Mouse (Mus musculus): ENCODE results near the gene Ppl. TPM values are rescaled to one million over a fixed set of nuclear protein-coding genes. Genes with fewer than 3 reads are reported as not detected.

The Ppl gene
- total RNA-seq, 1 experiment = 4.1 TPM

- TF ChIP-seq ZNF384 (IDR thresholded peaks at IDR 0.05; ENCODE audit: low read depth, low read length) (no peak), MAFK (IDR thresholded peaks at IDR 0.05; ENCODE audit: insufficient read depth, low read depth, low read length) (no peak)
- peaks cover 2 to 3% of the 10 kb centered on the region in 2 experiments; a peak in 1 of 4 replicates for H3K4me1 ChIP-seq (ENCODE audit: control insufficient read depth in 2 of 2, insufficient read depth in 2 of 2, low read length in 2 of 2, poor library complexity in 1 of 2)
- H3K27ac ChIP-seq (ENCODE audit: insufficient read depth, low read depth, low read length, poor library complexity, severe bottlenecking) = no peak overlapping the region
- H3K9me3 ChIP-seq (ENCODE audit: control insufficient read depth, insufficient read depth, low read depth, low read length) = no peaks in the 10 kb centered on the region
- no peak overlapping the region for H3K4me3 ChIP-seq (ENCODE audit: insufficient read depth in 1 of 2, low read depth in 1 of 2, low read length in 2 of 2, poor library complexity in 1 of 2, severe bottlenecking in 1 of 2)
- DNase-seq (ENCODE audit: low read depth, low spot score) = no peak
- in situ Hi-C loops (cut with MboI; ENCODE audit: low sequenced_read_pairs in 2 of 2, unreplicated experiment in 2 of 2) = no loop called here
- no peak overlapping the region for H3K9ac ChIP-seq (ENCODE audit: insufficient read depth, low read depth, low read length, poor library complexity, severe bottlenecking)
- no peaks in the 10 kb centered on the region for H3K36me3 ChIP-seq (ENCODE audit: control insufficient read depth, insufficient read depth, low read length, poor library complexity, severe bottlenecking)
Observed at GRCm38 (mm10) chr16:5130196-5130595, 2.0 kb downstream of the Ppl start.

DNA sequence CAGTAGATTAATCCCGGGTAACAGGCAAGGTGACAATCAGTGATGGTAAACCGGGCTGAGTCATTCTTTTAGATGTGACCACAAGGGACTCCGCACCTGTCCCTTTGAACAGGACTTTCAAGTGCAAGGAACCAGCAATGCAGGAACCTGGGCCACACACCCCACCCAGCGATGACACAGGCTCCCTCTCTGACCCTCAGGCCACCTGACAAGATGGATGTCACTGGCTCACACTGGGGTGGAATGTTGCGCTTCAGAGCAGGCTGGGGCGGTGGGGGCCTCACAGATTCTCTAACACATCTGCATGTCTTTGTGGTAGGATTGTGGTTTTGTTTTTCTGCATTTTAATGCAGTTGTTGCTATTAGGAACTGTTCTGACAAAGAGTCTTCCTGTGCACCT is 8.7 kb downstream of the Ppl start:
- Histone ChIP-seq H3K9me3 (ENCODE audit: control insufficient read depth, insufficient read depth, low read depth, low read length) (no peaks in the 10 kb centered on the region), H3K36me3 (ENCODE audit: control insufficient read depth, insufficient read depth, low read length, poor library complexity, severe bottlenecking) (no peaks in the 10 kb centered on the region), H3K4me1 (ENCODE audit: control insufficient read depth in 2 of 2, insufficient read depth in 2 of 2, low read length in 2 of 2, poor library complexity in 1 of 2) (peaks cover 0 to 4% of the 10 kb centered on the region in 2 experiments; a peak in 1 of 4 replicates), H3K4me3 (ENCODE audit: insufficient read depth in 1 of 2, low read depth in 1 of 2, low read length in 2 of 2, poor library complexity in 1 of 2, severe bottlenecking in 1 of 2) (no peak overlapping the region), H3K27ac (ENCODE audit: insufficient read depth, low read depth, low read length, poor library complexity, severe bottlenecking) (no peak overlapping the region), H3K9ac (ENCODE audit: insufficient read depth, low read depth, low read length, poor library complexity, severe bottlenecking) (no peak overlapping the region)
- in situ Hi-C loops (cut with MboI; ENCODE audit: low sequenced_read_pairs in 2 of 2, unreplicated experiment in 2 of 2) = no loop called here
- TF ChIP-seq MAFK (IDR thresholded peaks at IDR 0.05; ENCODE audit: insufficient read depth, low read depth, low read length) (no peak), HCFC1 (IDR thresholded peaks at IDR 0.05; ENCODE audit: borderline replicate concordance, insufficient read depth, low read length) (no peak), CHD2 (IDR thresholded peaks at IDR 0.05; ENCODE audit: low read depth, low read length) (no peak)
- DNase-seq (ENCODE audit: low read depth, low spot score) = no peak

DNA sequence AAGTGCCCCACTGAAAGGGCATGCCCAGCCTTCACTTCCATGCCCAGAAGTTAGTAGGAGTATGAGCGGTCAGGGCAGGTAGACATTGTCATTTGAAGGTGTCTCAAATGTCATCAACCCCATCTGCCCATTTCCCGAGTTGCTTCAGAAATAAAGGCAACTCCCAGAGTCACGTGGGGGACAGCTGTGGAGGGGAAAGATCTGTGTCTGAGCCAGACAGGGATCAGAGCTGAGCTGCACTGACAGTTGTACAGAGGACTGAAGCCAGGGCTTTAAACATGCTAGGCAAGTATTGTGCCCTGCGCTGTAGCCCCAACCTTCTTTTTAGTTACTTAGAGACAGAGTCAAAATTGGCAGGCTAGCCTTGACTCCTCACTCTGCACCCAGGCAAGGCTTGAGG is 12.4 kb downstream of the Ppl start:
- Histone ChIP-seq H3K27ac (ENCODE audit: insufficient read depth, low read depth, low read length, poor library complexity, severe bottlenecking) (no peak overlapping the region), H3K9ac (ENCODE audit: insufficient read depth, low read depth, low read length, poor library complexity, severe bottlenecking) (no peak overlapping the region), H3K4me1 (ENCODE audit: control insufficient read depth in 2 of 2, insufficient read depth in 2 of 2, low read length in 2 of 2, poor library complexity in 1 of 2) (peaks cover 0 to 4% of the 10 kb centered on the region in 2 experiments; a peak in 1 of 4 replicates), H3K36me3 (ENCODE audit: control insufficient read depth, insufficient read depth, low read length, poor library complexity, severe bottlenecking) (no peaks in the 10 kb centered on the region), H3K9me3 (ENCODE audit: control insufficient read depth, insufficient read depth, low read depth, low read length) (no peaks in the 10 kb centered on the region), H3K4me3 (ENCODE audit: insufficient read depth in 1 of 2, low read depth in 1 of 2, low read length in 2 of 2, poor library complexity in 1 of 2, severe bottlenecking in 1 of 2) (no peak overlapping the region)
- DNase-seq (ENCODE audit: low read depth, low spot score) = no peak
- in situ Hi-C loops (cut with MboI; ENCODE audit: low sequenced_read_pairs in 2 of 2, unreplicated experiment in 2 of 2) = no loop called here
- TF ChIP-seq HCFC1 (IDR thresholded peaks at IDR 0.05; ENCODE audit: borderline replicate concordance, insufficient read depth, low read length) (no peak), MAFK (IDR thresholded peaks at IDR 0.05; ENCODE audit: insufficient read depth, low read depth, low read length) (no peak), CHD2 (IDR thresholded peaks at IDR 0.05; ENCODE audit: low read depth, low read length) (no peak), ZNF384 (IDR thresholded peaks at IDR 0.05; ENCODE audit: low read depth, low read length) (no peak), ZC3H11A (IDR thresholded peaks at IDR 0.05; ENCODE audit: borderline replicate concordance, low read depth, low read length) (no peak)

DNA sequence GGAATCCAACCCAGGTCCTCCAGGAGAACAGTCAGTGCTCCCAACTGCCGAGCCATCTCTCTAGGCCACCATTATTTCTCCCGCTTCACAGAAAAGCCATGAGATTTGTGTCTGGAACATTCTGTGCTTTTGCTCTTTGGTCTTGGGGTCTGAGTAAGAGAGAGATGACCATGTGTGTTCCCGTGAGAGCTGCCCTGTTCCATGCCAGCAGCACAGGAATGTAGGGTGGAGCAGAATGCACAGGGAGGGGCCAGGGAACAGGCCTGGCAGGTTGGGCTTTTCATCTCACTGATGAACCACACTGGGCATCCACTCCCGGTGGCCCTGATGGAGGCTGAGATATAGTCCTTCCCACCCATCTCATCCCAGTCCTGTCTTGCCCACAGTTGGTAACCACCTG is 12.8 kb downstream of the Ppl start:
- in situ Hi-C loops (cut with MboI; ENCODE audit: low sequenced_read_pairs in 2 of 2, unreplicated experiment in 2 of 2) = no loop called here
- H3K4me1 ChIP-seq (ENCODE audit: control insufficient read depth in 2 of 2, insufficient read depth in 2 of 2, low read length in 2 of 2, poor library complexity in 1 of 2) = peaks cover 0 to 4% of the 10 kb centered on the region in 2 experiments; a peak in 1 of 4 replicates
- no peak for DNase-seq (ENCODE audit: low read depth, low spot score)
- no peak overlapping the region for H3K27ac ChIP-seq (ENCODE audit: insufficient read depth, low read depth, low read length, poor library complexity, severe bottlenecking)
- no peaks in the 10 kb centered on the region for H3K9me3 ChIP-seq (ENCODE audit: control insufficient read depth, insufficient read depth, low read depth, low read length)
- no peak overlapping the region for H3K4me3 ChIP-seq (ENCODE audit: insufficient read depth in 1 of 2, low read depth in 1 of 2, low read length in 2 of 2, poor library complexity in 1 of 2, severe bottlenecking in 1 of 2)
- H3K36me3 ChIP-seq (ENCODE audit: control insufficient read depth, insufficient read depth, low read length, poor library complexity, severe bottlenecking) = no peaks in the 10 kb centered on the region
- no peak for TF ChIP-seq HCFC1 (IDR thresholded peaks at IDR 0.05; ENCODE audit: borderline replicate concordance, insufficient read depth, low read length)
- no peak for TF ChIP-seq ZC3H11A (IDR thresholded peaks at IDR 0.05; ENCODE audit: borderline replicate concordance, low read depth, low read length)
- no peak for TF ChIP-seq CHD2 (IDR thresholded peaks at IDR 0.05; ENCODE audit: low read depth, low read length)
- TF ChIP-seq ZNF384 (IDR thresholded peaks at IDR 0.05; ENCODE audit: low read depth, low read length) = no peak
- no peak for TF ChIP-seq MAFK (IDR thresholded peaks at IDR 0.05; ENCODE audit: insufficient read depth, low read depth, low read length)
- no peak overlapping the region for H3K9ac ChIP-seq (ENCODE audit: insufficient read depth, low read depth, low read length, poor library complexity, severe bottlenecking)

DNA sequence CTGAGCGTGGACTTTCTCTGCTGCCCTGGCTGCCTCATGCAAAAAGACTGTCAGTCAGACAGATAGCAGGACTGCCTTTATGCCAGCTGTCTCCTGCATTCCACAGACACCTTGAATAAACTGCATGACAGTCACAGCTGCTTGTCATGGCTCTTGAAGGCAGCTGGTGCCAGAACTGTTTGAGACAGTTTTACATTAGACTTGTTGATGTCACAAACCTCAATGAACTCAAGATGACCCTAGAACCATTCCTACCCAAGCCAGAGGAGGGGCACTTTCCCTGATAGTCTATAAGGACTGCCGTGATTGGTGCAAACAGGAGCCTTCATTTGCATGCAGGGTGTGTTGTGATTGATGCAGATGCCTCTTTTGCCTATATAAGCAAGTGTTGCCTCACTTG is 18.6 kb downstream of the Ppl start:
- in situ Hi-C loops (cut with MboI; ENCODE audit: low sequenced_read_pairs in 2 of 2, unreplicated experiment in 2 of 2) = no loop called here
- Histone ChIP-seq H3K27ac (ENCODE audit: insufficient read depth, low read depth, low read length, poor library complexity, severe bottlenecking) (no peak overlapping the region), H3K9ac (ENCODE audit: insufficient read depth, low read depth, low read length, poor library complexity, severe bottlenecking) (no peak overlapping the region), H3K4me1 (ENCODE audit: control insufficient read depth in 2 of 2, insufficient read depth in 2 of 2, low read length in 2 of 2, poor library complexity in 1 of 2) (peaks cover 5 to 6% of the 10 kb centered on the region in 2 experiments; a peak in 3 of 4 replicates), H3K9me3 (ENCODE audit: control insufficient read depth, insufficient read depth, low read depth, low read length) (no peaks in the 10 kb centered on the region), H3K36me3 (ENCODE audit: control insufficient read depth, insufficient read depth, low read length, poor library complexity, severe bottlenecking) (no peaks in the 10 kb centered on the region), H3K4me3 (ENCODE audit: insufficient read depth in 1 of 2, low read depth in 1 of 2, low read length in 2 of 2, poor library complexity in 1 of 2, severe bottlenecking in 1 of 2) (no peak overlapping the region)
- no peak for DNase-seq (ENCODE audit: low read depth, low spot score)
- TF ChIP-seq ZC3H11A (IDR thresholded peaks at IDR 0.05; ENCODE audit: borderline replicate concordance, low read depth, low read length) = no peak
- TF ChIP-seq HCFC1 (IDR thresholded peaks at IDR 0.05; ENCODE audit: borderline replicate concordance, insufficient read depth, low read length) = no peak
- TF ChIP-seq CHD2 (IDR thresholded peaks at IDR 0.05; ENCODE audit: low read depth, low read length) = no peak

All from ES-E14 (cell line).